19 mouse cellular contexts compared by ENCODE assay signal in the genomic region with DNA sequence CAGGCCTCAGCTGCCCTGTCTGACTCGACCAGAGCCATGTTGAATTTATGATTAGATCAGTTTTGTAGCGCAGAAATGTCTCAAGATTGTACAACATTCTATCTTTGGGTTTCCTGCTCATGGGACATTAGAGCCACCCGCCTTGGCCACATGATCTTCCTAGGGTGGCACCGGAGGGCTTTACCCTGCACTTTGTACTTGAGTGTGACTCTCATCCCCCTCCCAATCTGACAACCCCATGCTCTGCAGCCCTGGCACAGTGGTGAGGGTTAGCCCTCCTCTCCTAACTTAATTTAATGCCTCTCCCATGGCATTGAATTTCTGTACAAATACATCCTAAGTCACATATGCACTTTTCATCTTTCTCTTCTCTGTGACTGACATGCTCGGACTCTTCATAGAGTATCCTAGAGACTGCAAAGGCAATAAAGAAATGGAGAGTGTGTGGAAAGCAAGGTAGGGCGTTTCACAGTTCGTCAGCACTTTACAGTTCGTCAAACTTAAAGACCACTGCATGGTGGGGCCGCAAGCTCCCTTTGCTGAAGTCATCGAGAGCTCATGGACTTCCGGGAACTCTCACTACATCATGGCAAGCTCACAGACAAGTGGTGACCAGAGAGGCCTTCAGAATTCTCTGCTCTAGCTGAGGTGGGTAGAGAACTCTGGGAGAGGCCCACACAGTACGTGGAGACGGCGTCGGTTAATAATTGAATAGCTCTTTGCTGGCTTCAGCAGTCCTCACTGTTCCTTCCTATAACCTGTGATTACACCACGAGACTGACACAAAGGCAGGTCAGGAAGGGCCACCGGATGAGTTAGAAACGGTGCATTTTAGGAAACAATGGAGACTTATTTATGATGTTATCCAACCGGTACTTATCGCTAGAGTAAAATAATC. TPM values are rescaled to one million over a fixed set of nuclear protein-coding genes. Genes with fewer than 3 reads are reported as not detected.
A peak's percentile ranks its signal among the peaks of the same experiment; 100 is the strongest.
DNase-seq lines count a peak whose midpoint lies in the region; ATAC-seq and TF ChIP-seq lines count a peak whose summit lies in the region.
"Had no signal": no experiment of that assay in that cellular context is flagged by ENCODE, and none has a peak within 500 bp of the region (broad histone marks: within the 10 kb centered on the region; RNA-seq: fewer than 3 reads in every experiment).

No protein-coding gene starts in this region.

- no peak for TF ChIP-seq CTCF in kidney, postnatal 0 days (IDR thresholded peaks at IDR 0.05; ENCODE audit: low read depth)

- no peaks in the 10 kb centered on the region for H3K27me3 ChIP-seq in kidney, postnatal 0 days (ENCODE audit: insufficient read depth, low read length)
- H3K27me3 ChIP-seq in midbrain, embryonic 15.5 days (replicated peaks), result no peaks in the 10 kb centered on the region
- H3K27me3 ChIP-seq: embryonic facial prominence, embryonic 13.5 days; neural tube, embryonic 15.5 days had no signal

- H3K9ac ChIP-seq in kidney, postnatal 0 days (ENCODE audit: low read depth, low read length), result no peak overlapping the region
- no peak overlapping the region for H3K9ac ChIP-seq in midbrain, embryonic 15.5 days
- H3K9ac ChIP-seq: embryonic facial prominence, embryonic 13.5 days; neural tube, embryonic 15.5 days had no signal

- ATAC-seq in kidney, postnatal 0 days (replicated peaks; ENCODE audit: low FRiP score, low read depth), result peak; percentile 61
- ATAC-seq in midbrain, embryonic 15.5 days (replicated peaks), result no peak
- ATAC-seq: forebrain, embryonic 14.5 days had no signal

- H3K36me3 ChIP-seq in kidney, postnatal 0 days (ENCODE audit: insufficient read depth, low read length), result no peaks in the 10 kb centered on the region
- no peaks in the 10 kb centered on the region for H3K36me3 ChIP-seq in midbrain, embryonic 15.5 days (replicated peaks)
- H3K36me3 ChIP-seq: embryonic facial prominence, embryonic 13.5 days had no signal

- 61% methylated on average over 20 of the region's 20 CpGs for WGBS in kidney, postnatal 0 days
- WGBS in midbrain, embryonic 15.5 days, result 87% methylated on average over 20 of the region's 20 CpGs

- H3K4me1 ChIP-seq in kidney, postnatal 0 days (replicated peaks; ENCODE audit: insufficient read depth, low read length), result no peaks in the 10 kb centered on the region
- H3K4me1 ChIP-seq in midbrain, embryonic 15.5 days, result no peaks in the 10 kb centered on the region
- H3K4me1 ChIP-seq: embryonic facial prominence, embryonic 13.5 days; neural tube, embryonic 15.5 days had no signal

- H3K9me3 ChIP-seq in kidney, postnatal 0 days (replicated peaks; ENCODE audit: low read length), result no peaks in the 10 kb centered on the region
- no peaks in the 10 kb centered on the region for H3K9me3 ChIP-seq in midbrain, embryonic 15.5 days
- H3K9me3 ChIP-seq: embryonic facial prominence, embryonic 13.5 days; neural tube, embryonic 15.5 days had no signal

- peak; percentile 60 for DNase-seq in kidney, adult 11 months
- DNase-seq in kidney, postnatal 4 days, result no peak
- peak; percentile 41 for DNase-seq in kidney, adult 18-20 months
- DNase-seq in kidney, postnatal 0 days (ENCODE audit: low spot score), result no peak
- no peak for DNase-seq in cerebellum, postnatal 36 days
- no peak for DNase-seq in spleen, postnatal 36 days (ENCODE audit: low spot score in 2 of 2)
- DNase-seq: adrenal gland, adult 8-10 months; gastrocnemius, postnatal 14 days; layer of hippocampus, postnatal 36 days; lung, adult 18-20 months; right cerebral cortex, postnatal 14 days; spleen, adult 18-20 months; thymus, postnatal 36 days had no signal

- no peak overlapping the region for H3K4me3 ChIP-seq in kidney, postnatal 0 days (replicated peaks; ENCODE audit: low read depth, low read length)
- no peak overlapping the region for H3K4me3 ChIP-seq in midbrain, embryonic 15.5 days
- H3K4me3 ChIP-seq: embryonic facial prominence, embryonic 13.5 days; megakaryocyte, embryonic 14.5 days; neural tube, embryonic 15.5 days had no signal

- H3K27ac ChIP-seq in kidney, postnatal 0 days, result no peak overlapping the region
- no peak overlapping the region for H3K27ac ChIP-seq in midbrain, embryonic 15.5 days
- H3K27ac ChIP-seq: embryonic facial prominence, embryonic 13.5 days; neural tube, embryonic 15.5 days had no signal

- no peak overlapping the region for H3K4me2 ChIP-seq in kidney, postnatal 0 days (ENCODE audit: low read length)
- no peak overlapping the region for H3K4me2 ChIP-seq in midbrain, embryonic 15.5 days
- H3K4me2 ChIP-seq: embryonic facial prominence, embryonic 13.5 days; liver, embryonic 11.5 days; neural tube, embryonic 15.5 days had no signal

RNA-seq across cellular contexts. Expression of a gene that starts 35.8 kb away (rescaled TPM):
- 0.19 and 0.30 TPM in 2 replicates for polyA plus RNA-seq in kidney, postnatal 0 days (2015; fragmentation: Nextera tagmentation; extraction: Ambion mirVana)
- 11.2 and 11.6 TPM in 2 replicates for polyA plus RNA-seq in midbrain, embryonic 15.5 days (2015; fragmentation: Nextera tagmentation; extraction: Ambion mirVana)

RNA-seq across cellular contexts. Expression of a gene that starts 53.8 kb away (rescaled TPM):
- 0.11 and 0.18 TPM in 2 replicates for polyA plus RNA-seq in kidney, postnatal 0 days (2015; fragmentation: Nextera tagmentation; extraction: Ambion mirVana)
- 1.7 and 2.5 TPM in 2 replicates for polyA plus RNA-seq in midbrain, embryonic 15.5 days (2015; fragmentation: Nextera tagmentation; extraction: Ambion mirVana)
- polyA plus RNA-seq: liver, embryonic 11.5 days had no signal

Comparison
In these comparisons a context has a peak if more than half of its experiments do, and no peak if none do; other contexts are left out.
1. DNase-seq: peak in kidney, adult 11 months (single experiment) and kidney, adult 18-20 months (single experiment); none in kidney, postnatal 4 days (0 of 2), kidney, postnatal 0 days (single experiment), cerebellum, postnatal 36 days (0 of 2) and spleen, postnatal 36 days (0 of 2).